Mouse (Mus musculus) neural tube, embryonic 10.5 days (tissue): ENCODE data around the gene Gli2.

Source experiments
- DNase-seq: peaks from one replicate; pipeline ENCODE4 v3.0.0-alpha.2; 2017; ENCODE audit warnings: low spot score; ENCODE audit errors: extremely low spot score

The Gli2 gene

DNA sequence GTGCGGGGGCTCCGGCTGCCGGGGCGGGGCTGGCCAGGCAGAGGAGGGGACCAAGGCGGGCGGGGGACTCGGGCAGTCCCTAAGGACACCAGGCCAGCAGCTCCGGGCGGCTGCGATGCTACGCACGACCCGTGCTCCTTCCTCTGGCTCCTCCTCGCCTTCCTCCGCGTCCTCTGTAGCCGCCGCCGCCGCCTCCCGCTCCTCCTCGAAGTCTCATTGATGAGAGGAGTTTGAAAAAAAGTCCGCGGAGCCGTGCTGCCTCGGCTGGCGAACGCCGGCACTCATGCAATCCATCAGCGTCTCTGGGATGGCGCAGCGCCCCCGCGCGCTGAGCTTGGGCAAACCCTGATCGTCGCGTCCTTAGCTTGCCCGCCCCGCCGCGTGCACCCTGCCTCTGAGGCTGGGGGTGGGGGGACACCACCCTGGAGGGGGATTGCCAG is at the start of gene Gli2:
Gene Gli2, minus strand, starts transcription at position 218 of the 440 bp plus-strand sequence.
- DNase-seq, result peak; percentile 92

DNA sequence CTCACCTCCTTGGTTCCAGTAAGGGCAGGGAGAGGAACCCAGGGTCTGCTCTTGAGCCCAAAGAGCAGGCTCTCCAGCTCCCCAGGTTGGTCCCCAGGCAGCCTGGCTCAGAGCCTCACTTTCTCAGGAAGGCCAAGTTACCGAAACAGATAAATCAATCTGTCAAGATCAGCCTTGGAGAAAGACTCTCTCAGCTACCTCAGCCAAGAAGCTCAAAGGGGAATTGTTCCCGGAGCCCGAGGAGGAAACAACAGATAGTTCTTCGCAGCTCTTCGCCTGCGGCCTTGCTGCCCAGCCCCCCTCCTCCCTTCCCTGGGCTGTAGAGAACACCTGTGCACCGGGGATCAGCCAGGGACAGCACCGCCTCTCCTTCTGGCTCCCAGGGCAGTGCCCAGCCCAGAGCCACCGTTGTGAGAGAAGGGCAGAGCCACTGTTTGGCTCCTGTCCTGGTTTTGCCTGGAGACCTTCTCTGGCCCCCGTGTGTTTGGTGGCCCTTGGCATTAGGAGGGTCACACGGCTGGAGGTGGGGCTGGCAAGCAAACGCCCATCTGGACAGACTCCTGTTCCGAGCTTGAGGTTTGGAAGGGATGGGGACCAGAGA is 44.6 kb upstream of the Gli2 start:
- no peak for DNase-seq

DNA sequence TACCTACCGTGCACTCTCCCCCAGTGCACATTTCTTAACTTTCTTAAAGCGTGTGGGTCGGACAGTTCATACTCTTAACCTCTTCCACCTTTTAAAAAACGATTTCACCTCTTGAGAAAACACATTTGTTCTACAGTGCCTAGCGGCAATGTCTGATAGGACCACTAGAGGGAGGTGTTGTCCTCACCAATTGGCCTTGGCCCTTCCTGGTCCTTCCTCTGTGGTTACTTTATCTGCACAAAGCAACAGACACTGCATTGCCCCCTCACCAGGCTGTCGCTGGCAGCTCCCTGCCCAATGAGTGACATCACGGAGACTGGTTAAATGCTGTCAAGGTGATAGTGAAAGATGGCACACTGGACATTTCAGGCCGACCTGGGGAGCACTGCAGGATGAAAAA is 40.3 kb upstream of the Gli2 start:
- peak; percentile 76 for DNase-seq

DNA sequence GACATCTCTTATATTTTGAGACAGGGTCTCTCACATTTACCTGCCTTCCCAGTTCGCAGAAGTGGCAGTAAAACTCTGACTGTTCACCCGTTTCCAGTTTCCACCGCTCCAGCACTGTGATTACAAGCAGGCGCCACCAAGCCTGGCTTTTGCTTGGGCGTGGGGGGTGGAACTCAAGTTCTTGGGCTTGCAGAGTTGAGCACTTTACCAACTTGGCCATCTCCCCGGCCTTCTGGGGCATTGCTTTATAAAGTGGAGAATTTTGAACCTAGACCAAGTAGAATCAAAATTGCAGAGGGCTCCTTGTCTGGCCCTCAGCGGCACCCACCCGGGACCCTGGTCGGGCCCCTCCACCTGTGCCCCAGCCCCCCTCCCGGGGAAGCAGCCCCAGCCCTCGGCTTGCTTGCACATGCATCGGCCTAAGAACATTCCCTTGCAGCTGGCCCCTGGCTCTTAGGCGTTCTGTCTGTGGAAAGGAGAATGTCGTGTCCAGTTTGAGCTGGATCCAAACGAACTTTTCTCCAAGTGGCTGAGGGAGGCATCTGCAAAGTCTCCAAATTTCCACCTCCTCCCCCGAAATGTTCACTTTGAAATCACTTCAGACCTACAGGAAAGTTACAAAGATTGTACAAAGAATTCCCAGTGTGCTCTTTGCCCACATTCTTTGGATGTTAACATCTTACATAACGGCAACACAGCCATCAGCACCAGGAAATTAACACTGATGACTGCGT is 36.6 kb upstream of the Gli2 start:
- DNase-seq, result no peak

DNA sequence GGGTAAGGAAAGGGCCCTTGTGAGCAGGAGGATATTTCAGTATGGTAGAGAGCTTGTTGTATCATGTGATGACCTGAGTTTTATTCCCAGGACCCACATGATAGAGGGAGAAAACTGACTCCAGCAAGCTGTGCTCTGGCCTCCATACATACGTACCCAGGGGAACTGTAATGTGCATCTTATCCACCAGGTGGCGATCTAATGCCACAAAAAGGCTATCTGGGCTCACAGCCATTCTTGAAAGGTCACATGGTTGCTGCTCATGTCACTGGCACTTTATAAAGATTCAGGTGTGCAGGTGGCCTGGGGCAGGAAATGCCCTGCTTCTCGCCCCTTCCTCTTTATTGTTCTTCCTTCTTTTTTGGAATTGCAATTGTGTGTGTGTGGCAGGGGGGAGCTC is 34.1 kb upstream of the Gli2 start:
- DNase-seq, result peak; percentile 86

DNA sequence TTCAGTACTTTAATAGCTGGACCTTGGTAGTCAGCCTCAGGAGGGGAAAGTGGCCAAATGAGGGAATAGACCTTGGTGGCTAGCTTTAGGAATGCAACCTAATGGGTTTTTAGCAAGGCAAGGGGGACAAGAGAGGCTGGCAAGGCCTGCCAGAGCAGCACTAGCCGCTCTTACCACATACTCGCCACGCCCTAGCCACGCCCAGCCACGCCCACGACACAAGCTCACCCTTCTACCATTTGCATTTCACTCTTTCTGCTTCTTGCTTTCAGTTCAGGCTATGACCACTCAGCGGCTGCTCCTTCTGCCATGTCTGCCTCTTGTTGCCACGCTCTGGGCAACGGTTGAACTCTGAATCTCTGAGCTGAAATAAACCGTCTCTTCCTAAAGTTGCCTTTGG is 32.4 kb upstream of the Gli2 start:
- DNase-seq, result no peak

DNA sequence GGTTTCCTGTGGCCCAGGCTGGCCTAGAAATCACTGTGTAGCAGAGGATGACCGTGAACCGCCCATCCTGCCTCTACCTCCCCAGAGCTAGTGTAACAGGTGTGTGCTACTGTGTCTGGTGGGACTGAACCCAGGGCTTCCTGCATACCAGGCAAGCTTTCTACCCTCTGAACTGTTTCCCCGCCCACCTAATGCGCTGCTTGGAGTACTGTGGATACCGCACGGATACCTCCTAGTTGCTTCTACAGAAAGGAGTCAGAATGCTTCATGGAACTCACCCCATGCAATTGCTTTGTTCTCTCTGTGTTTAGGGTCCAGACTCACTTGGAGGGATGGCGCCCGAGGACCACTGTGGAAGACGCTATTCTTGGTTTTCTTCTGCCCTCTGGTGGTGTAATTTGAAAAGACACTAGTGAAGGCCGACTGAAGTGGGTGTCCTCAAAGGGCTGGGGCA is 30.1 kb upstream of the Gli2 start:
- DNase-seq, result peak; percentile 60

DNA sequence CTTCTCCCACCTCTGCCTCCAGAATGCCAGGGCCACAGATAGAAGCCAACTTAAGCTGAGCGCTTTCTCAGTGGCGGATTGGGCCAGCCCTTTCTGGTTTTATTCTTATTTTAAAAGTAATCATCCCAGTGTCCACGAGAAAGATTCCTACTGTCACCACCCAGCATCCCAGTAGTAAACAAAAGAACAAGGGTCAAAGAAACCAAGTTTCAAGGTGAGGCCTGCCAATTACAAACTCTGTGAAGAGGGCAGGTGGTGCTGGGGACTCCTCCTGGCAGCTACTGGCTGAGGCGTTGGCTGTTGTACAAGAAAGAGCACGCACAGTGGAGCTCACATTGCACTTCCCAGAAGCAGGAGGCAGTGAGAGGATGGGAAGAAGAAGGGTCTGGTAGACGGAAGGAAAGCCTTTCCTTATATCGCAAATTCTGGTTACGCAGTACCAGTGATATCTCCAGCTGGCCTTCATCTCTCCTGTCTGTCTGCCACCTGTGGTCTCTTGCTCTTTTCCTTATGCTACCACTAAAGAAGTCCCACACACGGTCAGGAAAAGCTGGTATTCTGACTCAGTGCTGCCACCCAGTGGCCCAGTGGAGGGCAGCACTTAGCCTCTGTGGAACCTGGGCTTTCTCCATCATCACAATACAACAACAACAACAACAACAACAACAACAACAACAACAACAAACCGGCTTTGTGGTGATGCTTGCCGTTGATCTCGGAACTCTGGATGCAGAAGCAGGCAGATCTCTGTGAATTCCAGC is 29.0 kb upstream of the Gli2 start:
- peak; percentile 85 for DNase-seq

DNA sequence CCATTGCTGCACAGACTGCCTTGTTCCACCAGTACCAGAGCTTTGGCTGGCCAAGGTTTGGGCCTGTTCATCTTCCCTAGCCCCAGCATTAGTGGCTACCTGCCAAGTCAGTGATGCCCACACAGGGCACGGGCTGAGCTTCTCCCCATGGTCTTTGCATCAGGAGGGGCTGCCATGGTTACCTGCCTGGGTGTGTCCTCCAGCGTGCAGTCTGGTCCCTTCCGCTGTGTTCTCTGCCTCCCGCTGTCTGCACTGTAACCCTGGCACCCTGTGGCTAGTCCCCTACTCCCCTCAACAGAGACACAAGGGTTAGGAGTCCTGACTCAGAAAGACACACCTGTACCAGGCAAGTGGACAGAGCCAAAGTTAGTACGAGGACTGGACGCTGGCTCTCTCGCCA is 24.5 kb upstream of the Gli2 start:
- DNase-seq, result no peak

DNA sequence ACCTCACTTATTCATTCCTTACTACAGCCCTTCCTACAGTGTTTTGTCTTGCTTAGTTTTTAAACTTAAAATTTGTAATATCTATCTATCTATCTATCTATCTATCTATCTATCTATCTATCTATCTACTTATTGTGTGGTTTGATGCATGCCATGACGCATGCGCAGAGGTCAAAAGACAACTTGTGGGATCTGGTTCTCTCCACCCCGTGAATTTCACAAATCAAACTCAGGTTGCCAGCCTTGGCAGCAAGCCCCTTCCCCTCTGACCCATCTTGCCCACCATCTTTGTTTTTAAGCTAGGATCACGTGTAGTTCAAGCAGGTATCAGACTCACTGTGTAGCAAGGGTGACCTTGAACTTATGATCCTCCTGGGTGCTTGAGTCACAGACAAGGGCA is 22.9 kb upstream of the Gli2 start:
- DNase-seq, result no peak

DNA sequence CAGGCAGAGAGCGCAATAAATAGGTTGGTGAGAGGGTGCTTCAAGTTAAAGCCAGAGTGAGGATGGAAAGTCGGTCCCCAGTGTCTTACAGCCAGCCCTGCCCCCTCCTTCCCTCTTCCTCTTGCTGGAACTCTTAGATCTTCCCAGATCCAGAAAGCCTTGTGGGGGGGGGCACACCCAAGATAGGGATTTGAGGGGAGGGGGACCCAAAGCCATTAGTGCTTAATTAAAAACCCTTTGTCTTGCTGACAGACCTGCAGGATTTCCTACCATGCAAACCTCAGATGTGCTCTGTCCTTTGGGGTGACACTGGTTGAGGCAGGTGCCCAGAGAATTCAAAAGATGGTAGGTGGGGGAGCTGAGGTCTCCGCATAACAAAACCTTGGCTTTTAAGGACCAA is 22.5 kb upstream of the Gli2 start:
- no peak for DNase-seq

DNA sequence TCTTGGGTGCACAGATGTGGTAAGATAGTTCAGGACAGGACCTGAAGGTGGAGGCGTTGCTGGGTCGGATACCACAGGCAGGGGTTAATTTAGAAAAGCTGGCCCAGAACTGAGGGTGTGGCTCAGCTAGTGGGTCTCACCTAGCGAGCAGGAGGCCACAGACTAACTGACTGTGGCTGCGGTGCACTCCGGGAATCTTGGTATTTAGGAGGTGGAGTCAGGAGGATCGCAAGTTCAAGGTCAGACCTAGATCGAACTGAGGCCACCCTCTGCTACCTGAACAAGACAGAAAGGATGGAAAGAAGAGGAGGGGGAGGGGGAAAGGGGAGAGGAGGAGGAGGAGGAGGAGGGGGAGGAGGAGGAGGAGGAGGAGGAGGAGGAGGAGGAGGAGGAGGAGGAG is 22.1 kb upstream of the Gli2 start:
- no peak for DNase-seq

DNA sequence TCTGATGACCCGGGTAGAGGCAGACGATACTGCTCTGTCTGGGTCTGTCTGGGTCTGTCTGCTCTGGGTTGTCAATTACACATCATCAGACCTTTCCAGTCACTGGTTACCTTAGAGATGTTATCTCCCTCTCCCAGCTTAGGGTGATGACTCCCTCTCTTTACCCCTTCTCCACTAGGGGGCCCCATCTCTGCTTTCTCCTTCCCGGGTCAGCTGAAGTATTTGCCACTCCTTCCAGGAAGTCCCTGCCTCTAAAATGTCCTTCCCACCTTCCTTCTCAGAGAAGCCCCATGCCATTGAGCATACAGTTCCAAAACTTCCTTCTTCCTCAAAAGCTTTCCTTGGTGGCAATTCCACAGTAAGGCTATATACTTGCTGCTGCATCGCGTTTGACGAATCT is 21.5 kb upstream of the Gli2 start:
- DNase-seq, result no peak

DNA sequence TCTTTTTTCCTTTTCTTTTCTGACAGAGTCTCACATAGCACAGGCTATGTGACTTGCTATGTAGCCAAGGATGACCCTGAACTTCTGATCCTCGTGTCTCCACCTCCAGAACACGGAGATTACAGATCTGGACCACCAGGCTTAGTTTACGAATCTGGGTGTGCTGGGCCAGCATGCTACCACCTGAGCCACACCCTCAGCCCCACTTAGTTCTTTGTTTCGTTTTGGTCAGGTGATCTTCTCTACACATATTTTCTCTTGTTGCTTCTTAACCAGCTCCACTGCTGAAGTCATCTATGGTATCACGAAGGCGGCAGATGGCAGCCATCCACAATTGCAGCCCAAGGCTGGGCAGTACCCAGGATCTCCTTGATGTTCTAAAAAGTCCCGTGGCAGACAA is 20.5 kb upstream of the Gli2 start:
- DNase-seq, result no peak

DNA sequence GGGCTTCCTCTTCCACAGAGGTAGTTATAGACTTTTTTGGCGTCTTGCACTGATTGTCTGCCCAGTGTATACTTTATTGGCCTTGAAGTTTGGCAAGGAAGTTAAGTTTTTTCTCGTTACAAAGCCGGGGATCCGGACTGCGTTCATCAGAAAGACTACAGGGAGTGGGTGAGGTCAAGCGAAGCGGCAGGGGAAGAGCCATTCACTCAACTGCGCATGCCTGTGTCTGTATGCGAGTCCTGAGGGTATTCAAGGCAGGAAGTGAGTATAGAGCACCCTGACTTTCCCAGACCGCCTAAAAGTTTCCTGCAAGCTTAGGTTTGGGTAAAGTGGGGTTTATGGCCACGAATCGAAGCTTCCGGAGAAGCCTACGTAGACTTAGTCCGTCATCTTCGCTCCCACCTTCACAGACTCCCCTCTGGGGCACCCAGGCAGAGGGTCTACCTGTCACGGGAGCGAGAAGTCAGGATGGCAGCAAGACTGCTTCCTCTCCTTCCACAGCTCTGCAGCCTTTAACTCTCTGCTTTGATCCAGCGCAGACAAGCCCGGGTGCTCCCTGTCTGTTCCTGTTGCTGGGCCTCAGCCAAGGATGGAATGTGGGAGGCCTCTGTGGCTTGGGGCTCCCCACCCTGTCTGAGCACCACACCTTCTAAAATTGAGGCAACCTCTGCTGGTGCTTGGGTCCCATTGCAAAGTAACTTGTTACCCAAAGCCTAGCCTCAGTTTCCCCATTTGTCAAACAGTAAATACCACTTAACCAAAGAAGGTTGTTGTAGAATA is 11.7 kb upstream of the Gli2 start:
- no peak for DNase-seq

DNA sequence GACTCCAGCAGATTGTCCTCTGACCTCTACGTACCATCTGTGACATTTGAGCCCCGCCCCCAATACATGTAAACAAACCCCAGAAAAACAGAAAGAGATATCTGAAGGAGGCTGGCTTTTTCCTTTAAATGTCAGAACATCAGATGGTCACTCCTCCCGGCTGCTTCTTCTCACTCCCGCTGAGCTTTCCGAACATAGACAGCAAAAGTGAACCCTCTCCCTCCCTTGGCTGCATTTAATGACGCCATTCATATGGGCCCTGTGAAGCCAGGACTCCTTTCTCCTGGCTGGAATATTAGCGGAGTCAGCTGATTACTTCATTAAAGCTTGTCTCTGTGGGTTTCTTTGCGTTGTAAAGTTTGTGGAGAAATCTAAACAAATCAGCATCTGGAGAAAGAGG is 3.1 kb upstream of the Gli2 start:
- DNase-seq, result no peak

DNA sequence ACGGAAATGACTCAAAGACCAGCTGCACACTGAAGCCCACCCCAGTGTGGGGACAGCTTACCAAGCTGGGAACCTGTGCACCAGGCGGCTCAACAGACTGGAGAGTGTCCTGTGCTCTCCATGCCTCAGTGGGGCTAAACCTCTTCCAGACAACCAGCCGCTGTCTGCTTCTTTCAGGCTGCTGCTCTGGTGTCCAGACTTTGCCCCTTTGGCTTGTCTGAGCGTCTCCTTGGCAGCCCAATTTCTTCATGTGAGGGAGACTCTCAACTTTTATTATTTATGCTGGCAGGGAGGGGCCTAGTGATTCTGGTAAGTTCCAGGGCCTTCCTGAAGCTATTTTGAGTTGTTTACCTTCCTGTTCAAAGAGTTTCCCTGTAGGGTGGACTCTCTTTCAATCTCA is 2.4 kb upstream of the Gli2 start:
- no peak for DNase-seq

DNA sequence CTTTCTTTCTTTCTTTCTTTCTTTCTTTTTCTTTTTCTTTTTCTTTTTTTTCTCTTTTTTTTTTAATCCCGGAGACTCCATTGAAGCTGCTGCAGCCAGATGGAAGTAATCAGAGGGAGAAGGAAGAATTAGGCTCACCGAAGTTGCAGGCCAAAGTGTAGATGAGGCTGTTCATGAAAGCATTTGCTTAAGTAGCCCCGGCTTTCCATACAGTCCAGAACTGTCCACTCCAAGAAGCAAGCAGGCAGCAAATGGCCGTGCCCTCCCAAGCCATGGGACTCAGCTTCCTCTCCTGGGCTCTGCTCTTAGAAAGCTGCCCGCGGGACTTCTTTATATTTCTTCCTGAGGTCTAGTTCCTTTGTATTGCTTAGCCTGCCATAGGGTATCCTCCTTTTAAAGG is 1.0 kb upstream of the Gli2 start:
- DNase-seq, result peak; percentile 36

DNA sequence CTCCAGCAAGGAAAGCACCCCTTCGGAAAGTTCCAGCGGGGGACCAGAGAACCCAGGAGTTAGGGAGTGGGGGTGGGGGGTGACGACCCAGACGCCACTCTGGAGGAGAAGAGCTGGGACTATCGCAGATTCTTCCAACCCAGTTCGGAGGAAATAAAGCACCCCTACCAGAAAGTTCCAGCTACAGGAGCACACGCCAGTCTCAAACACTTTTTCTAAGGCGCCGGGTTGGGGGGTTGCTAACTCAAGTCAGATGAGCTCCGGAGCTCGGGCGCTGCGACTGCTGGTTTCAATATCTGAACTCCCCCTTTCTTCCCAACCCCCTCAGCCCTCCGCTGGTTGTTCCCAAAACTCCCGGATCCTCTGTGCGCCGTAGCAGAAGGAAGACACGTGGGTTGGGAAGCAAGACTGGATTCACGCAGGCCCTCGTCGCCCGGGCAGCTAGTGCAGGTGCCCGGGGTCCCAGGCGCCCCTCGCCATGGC is 494 bp upstream of the Gli2 start:
- DNase-seq, result peak; percentile 80

DNA sequence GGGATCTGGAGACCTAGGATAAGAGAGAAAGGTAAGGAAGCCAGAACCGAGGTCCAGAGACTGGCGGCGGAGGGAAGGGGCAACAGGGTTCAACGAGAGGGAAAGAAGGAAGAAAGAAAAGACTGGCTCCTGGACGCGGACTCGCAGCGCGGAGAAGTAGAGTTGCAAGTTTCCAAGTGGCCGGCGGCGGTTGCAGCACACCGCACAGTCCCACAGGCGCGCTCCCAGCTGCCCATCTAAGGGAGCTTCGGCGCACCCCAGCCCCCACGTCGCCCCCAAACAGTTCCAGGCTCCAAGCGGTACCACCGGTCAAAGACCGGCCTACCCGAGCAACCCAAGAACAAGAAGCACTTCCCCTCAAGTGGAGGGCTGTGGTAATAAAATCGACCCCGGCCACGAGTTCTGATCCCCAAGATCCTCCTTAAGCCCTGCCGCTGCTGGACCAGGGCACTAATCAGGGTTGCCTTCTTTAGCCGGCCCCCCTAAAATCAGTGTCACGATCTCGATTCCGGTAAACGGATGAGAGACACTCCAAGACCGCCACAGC is 715 bp downstream of the Gli2 start:
- peak; percentile 71 for DNase-seq

DNA sequence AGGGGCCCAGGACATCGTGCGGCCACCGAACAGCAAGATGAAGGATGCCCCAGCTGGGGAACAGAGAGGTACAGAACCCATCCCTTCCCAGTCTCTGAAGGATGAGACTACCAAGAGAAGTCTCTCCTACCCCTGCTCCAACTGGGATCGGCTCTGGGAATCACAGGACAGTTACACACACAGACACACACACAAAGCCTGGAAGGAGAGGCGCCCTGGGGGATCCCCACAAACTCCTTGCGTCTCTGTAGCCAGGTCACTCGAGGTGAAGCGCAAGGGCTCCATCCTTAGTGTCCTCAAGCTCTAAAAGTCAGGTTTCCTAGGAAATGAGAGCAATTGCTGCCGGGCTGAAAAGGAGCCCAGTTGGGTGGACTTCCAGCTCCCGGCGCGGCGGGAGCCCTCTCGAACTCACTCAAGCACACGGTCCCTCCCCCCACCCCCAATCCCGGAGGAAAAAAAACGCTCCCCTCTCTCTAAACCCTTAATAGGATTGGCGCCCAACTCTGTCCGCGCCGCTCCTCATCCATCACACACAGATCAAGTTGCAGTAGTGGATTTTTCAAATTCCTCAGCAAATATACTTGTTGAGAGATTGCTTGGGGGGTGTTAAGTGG is 1.4 kb downstream of the Gli2 start:
- DNase-seq, result peak; percentile 64
